Mouse (Mus musculus) hindbrain, embryonic 14.5 days (tissue): ENCODE results near the gene Pgpep1l. TPM values are rescaled to one million over a fixed set of nuclear protein-coding genes. Genes with fewer than 3 reads are reported as not detected.
"Not testable (repeated sequence)": the region's sequence is repeated elsewhere in the genome, so short reads cannot be mapped to it uniquely, and the experiment has no call there.

ENCODE experiments used
- ATAC-seq: fragments of 200-750 bp; cut with Nextera tagmentation; 2 replicates; pipeline ENCODE4 v1.8.0; 2017; ENCODE audit warnings: moderate number of reproducible peaks, mild to moderate bottlenecking, moderate TSS enrichment, moderate library complexity; ENCODE audit not compliant: low FRiP score
- DNase-seq: peaks from one replicate; pipeline ENCODE4 v3.0.0-alpha.2; 2015; ENCODE audit warnings: low spot score
- H3K27ac ChIP-seq: fragments of 300-500 bp; sonication (generic); 2 replicates; pipeline ENCODE4 v1.5.1; 2014; ENCODE audit warnings: mild to moderate bottlenecking, moderate library complexity
- H3K27me3 ChIP-seq: fragments of 300-500 bp; sonication (generic); 2 replicates; pipeline ENCODE4 v1.6.1; 2014; ENCODE audit warnings: mild to moderate bottlenecking, low read length, mixed read lengths; ENCODE audit not compliant: control insufficient read depth, insufficient read depth
- H3K36me3 ChIP-seq: fragments of 300-500 bp; sonication (generic); replicated peaks from 2 replicates; pipeline ENCODE4 v1.6.1; 2014; ENCODE audit not compliant: control insufficient read depth, insufficient read depth
- H3K4me1 ChIP-seq: fragments of 300-500 bp; sonication (generic); replicated peaks from 2 replicates; pipeline ENCODE4 v1.6.1; 2014; ENCODE audit warnings: antibody characterized with exemption, low read length, mixed read lengths; ENCODE audit not compliant: control insufficient read depth, insufficient read depth
- H3K4me2 ChIP-seq: fragments of 300-500 bp; sonication (generic); replicated peaks from 2 replicates; pipeline ENCODE4 v1.6.1; 2014; ENCODE audit warnings: mild to moderate bottlenecking, moderate library complexity
- H3K4me3 ChIP-seq: fragments of 300-500 bp; sonication (generic); replicated peaks from 2 replicates; pipeline ENCODE4 v1.5.1; 2014; ENCODE audit warnings: mild to moderate bottlenecking, low read length
- H3K9ac ChIP-seq: fragments of 300-500 bp; sonication (generic); 2 replicates; pipeline ENCODE4 v1.6.1; 2014
- H3K9me3 ChIP-seq: fragments of 300-500 bp; sonication (generic); 2 replicates; pipeline ENCODE4 v1.6.1; 2016; ENCODE audit warnings: low read length; ENCODE audit not compliant: control insufficient read depth
- WGBS: fragments of 180-500 bp; shearing (Covaris S2); extraction: QIAGEN DNeasy Blood & Tissue Kit; methylation state at CpG from one replicate; pipeline ENCODE4 v1.1.7; 2014; 5-methylcytosine and 5-hydroxymethylcytosine counted together
- polyA plus RNA-seq: library from polyadenylated mRNA; unstranded; fragments of >200 nt; fragmentation: Nextera tagmentation; extraction: Ambion mirVana; gene quantifications from 2 replicates; pipeline ENCODE4 v1.2.1, GENCODE M21; 2014

Pgpep1l gene
- polyA plus RNA-seq, 1 experiment from 2014 or later = 0.21 TPM

GRCm38 (mm10) chr7:68283776-68284175 lies 19.7 kb upstream of the Pgpep1l start:
- Histone ChIP-seq H3K4me2 (no peak overlapping the region), H3K27ac (no peak overlapping the region), H3K36me3 (no peaks in the 10 kb centered on the region), H3K9me3 (no peaks in the 10 kb centered on the region), H3K4me1 (no peaks in the 10 kb centered on the region), H3K9ac (no peak overlapping the region), H3K4me3 (no peak overlapping the region), H3K27me3 (no peaks in the 10 kb centered on the region)
- DNase-seq (no peak), ATAC-seq (no peak)
- 91% methylated on average over 7 of the region's 7 CpGs for WGBS

GRCm38 (mm10) chr7:68283133-68283520 lies 19.1 kb upstream of the Pgpep1l start:
- H3K4me1 ChIP-seq, DNase-seq, H3K9me3 ChIP-seq, ATAC-seq, H3K4me2 ChIP-seq, H3K9ac ChIP-seq, H3K4me3 ChIP-seq, H3K27ac ChIP-seq, H3K27me3 ChIP-seq, H3K36me3 ChIP-seq: not testable (repeated sequence)
- WGBS = 87% methylated on average over 4 of the region's 4 CpGs

GRCm38 (mm10) chr7:68282304-68283132 lies 18.5 kb upstream of the Pgpep1l start:
- 86% methylated on average over 22 of the region's 22 CpGs for WGBS
- no peak for ATAC-seq
- H3K4me2 ChIP-seq = no peak overlapping the region

GRCm38 (mm10) chr7:68281341-68281740 lies 17.3 kb upstream of the Pgpep1l start:
- Histone ChIP-seq H3K27me3 (peaks cover 6% of the 10 kb centered on the region), H3K27ac (no peak overlapping the region), H3K9me3 (no peaks in the 10 kb centered on the region), H3K4me3 (no peak overlapping the region), H3K4me2 (no peak overlapping the region), H3K9ac (no peak overlapping the region), H3K36me3 (no peaks in the 10 kb centered on the region), H3K4me1 (peaks cover 7% of the 10 kb centered on the region; the same call in 1 of the 2 replicates)
- WGBS = 75% methylated on average over 5 of the region's 5 CpGs
- ATAC-seq (no peak), DNase-seq (no peak)

More at GRCm38 (mm10) chr7:68282304-68283132, 18.5 kb upstream of the Pgpep1l start:
- H3K4me1 ChIP-seq = no peaks in the 10 kb centered on the region
- no peak for DNase-seq
- H3K9ac ChIP-seq = no peak overlapping the region
- H3K9me3 ChIP-seq = no peaks in the 10 kb centered on the region
- H3K4me3 ChIP-seq = no peak overlapping the region
- H3K27me3 ChIP-seq = no peaks in the 10 kb centered on the region
- no peak overlapping the region for H3K27ac ChIP-seq
- H3K36me3 ChIP-seq = no peaks in the 10 kb centered on the region

- no peak for DNase-seq
- WGBS = 93% methylated on average over 19 of the region's 19 CpGs
- Histone ChIP-seq H3K9ac (no peak overlapping the region), H3K4me2 (no peak overlapping the region), H3K27ac (no peak overlapping the region), H3K9me3 (no peaks in the 10 kb centered on the region), H3K4me1 (peaks cover 15% of the 10 kb centered on the region; the same call in 1 of the 2 replicates), H3K36me3 (no peaks in the 10 kb centered on the region), H3K27me3 (peaks cover 15% of the 10 kb centered on the region), H3K4me3 (no peak overlapping the region)
- ATAC-seq = no peak
These were observed 16.4 kb upstream of the Pgpep1l start for GRCm38 (mm10) chr7:68280352-68280869.

GRCm38 (mm10) chr7:68279481-68279880 lies 15.4 kb upstream of the Pgpep1l start:
- H3K4me1 ChIP-seq = peaks cover 15% of the 10 kb centered on the region; the same call in 1 of the 2 replicates
- H3K36me3 ChIP-seq = no peaks in the 10 kb centered on the region
- H3K27me3 ChIP-seq = peaks cover 16% of the 10 kb centered on the region
- DNase-seq = no peak
- H3K27ac ChIP-seq = no peak overlapping the region
- H3K4me2 ChIP-seq = no peak overlapping the region
- H3K4me3 ChIP-seq = no peak overlapping the region
- H3K9me3 ChIP-seq = no peaks in the 10 kb centered on the region
- no peak for ATAC-seq
- 92% methylated on average over 7 of the region's 7 CpGs for WGBS
- H3K9ac ChIP-seq = no peak overlapping the region

- Histone ChIP-seq H3K4me2 (no peak overlapping the region), H3K27me3 (peaks cover 16% of the 10 kb centered on the region), H3K36me3 (no peaks in the 10 kb centered on the region), H3K9ac (no peak overlapping the region), H3K9me3 (no peaks in the 10 kb centered on the region), H3K27ac (no peak overlapping the region), H3K4me3 (no peak overlapping the region), H3K4me1 (peaks cover 15% of the 10 kb centered on the region; the same call in 1 of the 2 replicates)
- WGBS = 79% methylated on average over 6 of the region's 6 CpGs
- ATAC-seq (no peak), DNase-seq (no peak)
These were observed 14.9 kb upstream of the Pgpep1l start for GRCm38 (mm10) chr7:68278908-68279307.

GRCm38 (mm10) chr7:68278385-68278784 lies 14.4 kb upstream of the Pgpep1l start:
- Histone ChIP-seq H3K27ac (no peak overlapping the region), H3K4me3 (no peak overlapping the region), H3K36me3 (no peaks in the 10 kb centered on the region), H3K4me2 (no peak overlapping the region), H3K9me3 (no peaks in the 10 kb centered on the region), H3K27me3 (peaks cover 16% of the 10 kb centered on the region), H3K4me1 (peaks cover 15% of the 10 kb centered on the region; the same call in 1 of the 2 replicates), H3K9ac (no peak overlapping the region)
- DNase-seq (no peak), ATAC-seq (no peak)
- WGBS = 98% methylated on average over 6 of the region's 6 CpGs

GRCm38 (mm10) chr7:68277897-68278270 lies 13.9 kb upstream of the Pgpep1l start:
- ATAC-seq (no peak), DNase-seq (no peak)
- Histone ChIP-seq H3K4me3 (no peak overlapping the region), H3K27ac (no peak overlapping the region), H3K36me3 (no peaks in the 10 kb centered on the region), H3K4me2 (no peak overlapping the region), H3K9me3 (no peaks in the 10 kb centered on the region), H3K9ac (no peak overlapping the region), H3K4me1 (peaks cover 15% of the 10 kb centered on the region; the same call in 1 of the 2 replicates), H3K27me3 (peaks cover 16% of the 10 kb centered on the region)
- WGBS = 62% methylated on average over 4 of the region's 4 CpGs
